Mouse (Mus musculus) olfactory bulb, adult 2 months (tissue): ENCODE results near the gene Rps3a1. TPM values are rescaled to one million over a fixed set of nuclear protein-coding genes. Genes with fewer than 3 reads are reported as not detected.
A peak's percentile ranks its signal among the peaks of the same experiment; 100 is the strongest.

ENCODE experiments used
- H3K27ac ChIP-seq: fragments of 200-500 bp; 2 replicates; pipeline ENCODE4 v1.5.1; 2012; ENCODE audit warnings: low read depth, low read length; ENCODE audit not compliant: insufficient read depth
- H3K4me1 ChIP-seq: fragments of 200-500 bp; 2 replicates; pipeline ENCODE4 v1.6.1; 2012; ENCODE audit warnings: low read length; ENCODE audit not compliant: control insufficient read depth, insufficient read depth
- H3K4me3 ChIP-seq: fragments of 200-500 bp; 2 replicates; pipeline ENCODE4 v1.5.1; 2012; ENCODE audit warnings: mild to moderate bottlenecking, low read depth, low read length, moderate library complexity; ENCODE audit not compliant: insufficient read depth
- CTCF ChIP-seq: fragments of 200-500 bp; IDR thresholded peaks from 2 replicates; pipeline ENCODE4 v1.5.1; 2012; ENCODE audit warnings: low read depth, mild to moderate bottlenecking, low read length, moderate library complexity; ENCODE audit not compliant: insufficient read depth
- POLR2A ChIP-seq: fragments of 200-500 bp; IDR thresholded peaks from 2 replicates; pipeline ENCODE4 v1.6.1; 2012; ENCODE audit warnings: mild to moderate bottlenecking, low read depth, low read length, moderate library complexity; ENCODE audit not compliant: insufficient read depth
- WGBS: fragments of 180-500 bp; shearing (Covaris S2); methylation state at CpG from one replicate; pipeline ENCODE4 v1.1.7; 2018; 5-methylcytosine and 5-hydroxymethylcytosine counted together
- polyA plus RNA-seq: library from polyadenylated mRNA; stranded (reverse); fragments of >200 nt; gene quantifications from 2 replicates; pipeline ENCODE4 v1.2.4, GENCODE M21; 2012; ENCODE audit warnings: low replicate concordance; ENCODE audit not compliant: missing spikeins, insufficient read depth, insufficient read length

Gene Rps3a1
- polyA plus RNA-seq: 790 and 1,303 TPM in 2 replicates

DNA sequence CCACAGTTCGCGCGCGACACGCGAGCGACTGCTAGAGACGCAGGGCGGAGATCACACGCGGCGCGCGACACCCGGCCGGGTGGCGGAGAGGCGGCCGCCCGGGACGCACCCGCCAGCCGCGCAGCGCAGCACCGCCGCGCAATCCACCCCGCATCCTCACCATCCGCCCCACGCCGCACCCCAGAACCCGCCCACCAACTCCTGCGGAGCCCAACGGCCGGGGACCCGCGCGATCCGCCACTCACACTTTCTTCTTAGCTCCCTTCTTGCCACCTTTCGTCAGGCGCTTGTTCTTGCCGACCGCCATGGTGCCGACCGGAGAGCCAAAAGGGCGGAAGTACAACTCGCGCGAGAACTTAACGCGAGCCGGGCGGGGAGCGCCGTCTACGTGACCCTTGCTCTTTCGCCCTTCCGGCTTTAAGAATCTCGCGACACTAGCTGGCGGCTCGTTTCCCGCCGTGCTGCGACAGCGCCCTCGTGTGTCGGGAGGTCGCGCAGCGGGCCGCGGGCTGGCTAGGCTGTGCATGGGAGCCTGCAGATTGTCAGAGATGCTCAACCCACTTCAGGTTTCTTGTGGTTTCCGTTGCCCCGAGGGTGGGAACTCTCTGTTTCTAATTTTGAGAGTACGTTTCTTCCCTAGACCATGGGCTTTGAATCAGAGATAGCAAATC, at the start of gene Rps3a1:
Gene Rps3a1, minus strand, starts transcription at position 440 of the 671 bp plus-strand sequence.
- TF ChIP-seq POLR2A (peak; percentile 83), CTCF (peak; percentile 88)
- Histone ChIP-seq H3K4me3 (peak within 1 kb of the TSS; percentile 88), H3K27ac (peak within 1 kb of the TSS; percentile 65), H3K4me1 (peaks cover 6% of the 10 kb centered on the region)
- under 1% methylated on average over 77 of the region's 77 CpGs for WGBS

DNA sequence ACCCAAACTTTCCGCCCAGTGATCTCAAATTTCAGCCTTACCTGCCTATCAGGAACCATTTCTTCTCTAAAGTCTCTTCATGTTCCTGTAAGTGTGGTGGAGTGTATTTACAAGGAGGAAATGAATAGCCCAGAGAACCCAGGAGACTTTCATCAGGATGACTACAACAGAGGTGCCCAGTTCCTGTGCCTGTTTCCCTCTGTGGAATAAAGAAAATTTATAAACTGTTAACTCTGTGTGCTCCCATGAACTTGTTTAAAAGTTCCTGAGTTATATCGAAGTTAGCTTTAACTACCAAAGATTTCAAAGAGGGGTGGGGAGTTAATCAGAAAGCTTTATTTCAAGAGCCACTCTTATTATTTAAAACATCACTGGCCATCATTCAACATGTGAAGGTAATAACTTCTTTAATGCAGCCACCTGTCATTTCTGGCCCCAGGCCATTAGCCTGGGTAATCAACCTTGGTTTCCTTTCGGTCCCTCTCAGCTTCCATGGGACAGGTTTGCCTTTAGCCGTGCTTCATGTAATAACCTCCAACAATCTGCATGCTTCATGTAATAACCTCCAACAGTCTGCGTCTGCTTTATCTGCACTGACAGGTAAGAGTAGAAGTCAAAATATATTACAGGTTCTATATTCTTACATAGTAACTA, 45.4 kb upstream of the Rps3a1 start:
- no peak overlapping the region for H3K27ac ChIP-seq
- H3K4me3 ChIP-seq: no peak overlapping the region
- TF ChIP-seq CTCF: no peak
- TF ChIP-seq POLR2A: no peak
- WGBS: 85% methylated on average over 5 of the region's 5 CpGs
- no peaks in the 10 kb centered on the region for H3K4me1 ChIP-seq

DNA sequence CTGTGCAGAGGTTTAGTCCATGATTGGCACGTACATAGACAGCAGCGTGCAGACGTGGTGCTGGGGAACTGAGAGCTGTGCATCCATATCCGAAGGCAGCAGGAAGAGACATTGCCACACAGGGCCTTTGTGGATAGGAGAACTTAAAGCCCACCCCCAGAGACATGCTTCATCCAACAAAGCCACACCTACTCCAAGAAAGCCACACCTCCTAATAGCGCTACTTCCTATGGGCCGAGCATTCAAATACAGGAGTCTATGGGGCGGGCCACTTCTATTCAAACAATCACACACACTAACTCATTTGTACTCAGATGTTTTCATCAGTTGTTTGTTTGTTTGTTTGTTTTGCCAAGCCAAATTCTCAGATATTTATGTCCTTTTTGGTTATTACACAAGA, 42.0 kb upstream of the Rps3a1 start:
- Histone ChIP-seq H3K4me1 (no peaks in the 10 kb centered on the region), H3K4me3 (no peak overlapping the region), H3K27ac (no peak overlapping the region)
- 92% methylated on average over 7 of the region's 7 CpGs for WGBS
- TF ChIP-seq CTCF (no peak), POLR2A (no peak)

DNA sequence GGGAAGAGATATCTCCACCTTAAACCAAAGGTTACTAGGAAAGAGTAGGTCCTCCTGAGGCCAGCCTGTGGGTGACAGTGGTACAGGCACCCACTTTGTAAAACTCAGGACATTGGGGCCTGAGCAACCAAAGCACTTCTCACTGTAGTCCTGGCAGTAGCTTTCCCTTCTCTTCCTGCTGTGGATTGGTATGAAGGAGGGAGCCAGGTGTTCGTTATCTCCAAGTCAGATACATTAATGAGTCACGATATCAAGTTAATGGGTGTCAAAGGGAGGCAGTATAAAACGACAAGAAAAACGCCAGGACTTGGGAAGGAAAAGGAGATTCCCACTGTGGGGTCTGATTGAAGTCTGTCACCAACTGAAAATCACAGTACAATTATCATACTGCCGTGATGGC, 38.6 kb upstream of the Rps3a1 start:
- 49% methylated on average over 5 of the region's 5 CpGs for WGBS
- no peak for TF ChIP-seq CTCF
- no peak for TF ChIP-seq POLR2A

DNA sequence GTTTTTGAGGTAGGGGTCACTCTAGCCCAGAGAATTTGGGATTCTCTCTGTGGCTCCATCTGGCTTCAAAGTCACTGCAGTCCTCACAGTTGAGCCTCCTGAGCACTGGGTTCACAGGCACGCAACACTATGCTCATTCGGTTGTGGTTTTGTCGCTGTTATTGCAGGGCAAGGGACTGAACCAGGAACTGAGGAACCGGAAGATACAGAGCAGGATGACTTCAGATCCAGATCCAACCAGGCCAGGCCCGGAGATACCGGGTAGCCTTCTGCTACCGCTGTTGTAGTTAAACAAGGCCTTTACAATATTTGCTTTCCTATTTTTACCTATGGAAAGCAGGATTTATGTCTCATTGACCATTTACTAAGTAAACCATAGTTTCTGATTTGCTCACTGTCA, 37.2 kb upstream of the Rps3a1 start:
- H3K4me3 ChIP-seq: no peak overlapping the region
- H3K27ac ChIP-seq: no peak overlapping the region
- no peaks in the 10 kb centered on the region for H3K4me1 ChIP-seq
- TF ChIP-seq POLR2A: no peak
- no peak for TF ChIP-seq CTCF
- WGBS: 93% methylated on average over 7 of the region's 7 CpGs

More for the DNA sequence above, 38.6 kb upstream of the Rps3a1 start:
- H3K4me1 ChIP-seq: no peaks in the 10 kb centered on the region
- no peak overlapping the region for H3K4me3 ChIP-seq
- no peak overlapping the region for H3K27ac ChIP-seq

DNA sequence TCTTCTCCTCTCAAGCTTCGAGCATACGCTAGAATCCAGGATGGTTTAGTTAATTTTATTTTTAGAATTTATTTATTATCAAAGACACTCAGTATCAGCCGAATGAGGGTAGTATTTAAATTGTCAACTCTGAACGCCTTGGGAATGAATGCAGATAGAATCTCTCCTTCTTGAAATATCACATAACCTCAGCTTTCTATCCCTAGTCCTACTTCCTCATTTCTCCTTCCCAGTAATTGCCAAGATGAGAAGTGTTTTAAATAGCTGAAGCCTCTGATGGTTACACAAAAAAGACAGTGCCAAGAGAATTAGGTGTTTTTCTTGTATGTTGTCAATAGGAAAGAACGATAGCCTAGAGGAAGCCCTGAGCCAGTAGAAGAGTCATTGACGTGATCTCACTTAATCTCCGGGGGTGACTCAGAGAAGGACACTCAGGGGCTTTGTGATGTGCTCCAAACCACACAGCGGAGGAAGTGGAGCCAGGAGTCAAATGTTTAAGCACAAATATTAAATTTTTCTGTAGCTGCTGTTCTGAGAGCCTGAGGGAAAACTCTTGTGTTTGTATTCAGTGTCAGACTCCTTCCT, 26.4 kb upstream of the Rps3a1 start:
- Histone ChIP-seq H3K4me1 (peaks cover 4% of the 10 kb centered on the region), H3K27ac (no peak overlapping the region; the same call in 1 of the 2 replicates), H3K4me3 (no peak overlapping the region)
- 29% methylated on average over 8 of the region's 8 CpGs for WGBS
- TF ChIP-seq POLR2A (no peak), CTCF (no peak)

DNA sequence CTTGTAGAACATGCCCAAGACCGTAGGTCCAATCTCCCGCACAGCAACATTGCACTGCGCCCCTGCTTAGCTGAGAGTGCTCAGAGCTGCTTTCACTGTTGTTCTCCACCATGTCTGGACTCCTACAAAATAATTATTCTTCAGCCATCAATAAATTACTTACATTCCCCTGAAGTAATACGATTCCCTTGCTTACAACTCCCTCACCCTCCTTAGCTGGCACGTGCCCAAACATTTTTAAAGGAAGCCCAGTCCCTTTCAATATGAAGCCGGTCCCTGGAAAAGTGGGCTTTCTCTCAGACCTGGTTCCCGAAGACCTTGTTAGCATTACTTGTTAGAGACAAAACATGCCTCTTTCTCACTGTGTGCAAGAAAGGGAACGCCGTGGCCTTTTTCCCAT, 7.0 kb upstream of the Rps3a1 start:
- no peak for TF ChIP-seq CTCF
- no peak for TF ChIP-seq POLR2A
- Histone ChIP-seq H3K4me1 (no peaks in the 10 kb centered on the region), H3K4me3 (no peak overlapping the region), H3K27ac (no peak overlapping the region)
- WGBS: 54% methylated on average over 9 of the region's 9 CpGs

DNA sequence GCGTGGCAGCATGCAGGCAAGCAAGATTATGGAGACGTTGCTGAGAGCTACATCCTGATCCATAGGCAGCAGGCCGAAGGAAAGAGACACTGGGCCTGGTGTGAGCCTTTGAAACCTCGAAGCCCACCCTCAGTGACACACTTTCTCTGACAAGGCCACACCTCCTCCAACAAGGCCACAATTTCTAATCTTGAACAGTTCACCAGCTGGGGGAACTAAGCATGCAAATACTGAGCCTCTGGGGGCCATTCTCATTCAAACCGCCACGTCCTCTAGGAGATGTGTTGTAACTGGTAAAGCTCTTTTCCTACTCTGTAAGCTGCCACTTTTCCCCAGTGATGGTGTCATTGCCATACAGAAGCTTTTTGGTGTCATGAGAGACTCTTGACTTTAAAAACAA, 6.6 kb upstream of the Rps3a1 start:
- TF ChIP-seq POLR2A (no peak), CTCF (no peak)
- Histone ChIP-seq H3K4me3 (no peak overlapping the region), H3K27ac (no peak overlapping the region), H3K4me1 (no peaks in the 10 kb centered on the region)
- 72% methylated on average over 6 of the region's 6 CpGs for WGBS

DNA sequence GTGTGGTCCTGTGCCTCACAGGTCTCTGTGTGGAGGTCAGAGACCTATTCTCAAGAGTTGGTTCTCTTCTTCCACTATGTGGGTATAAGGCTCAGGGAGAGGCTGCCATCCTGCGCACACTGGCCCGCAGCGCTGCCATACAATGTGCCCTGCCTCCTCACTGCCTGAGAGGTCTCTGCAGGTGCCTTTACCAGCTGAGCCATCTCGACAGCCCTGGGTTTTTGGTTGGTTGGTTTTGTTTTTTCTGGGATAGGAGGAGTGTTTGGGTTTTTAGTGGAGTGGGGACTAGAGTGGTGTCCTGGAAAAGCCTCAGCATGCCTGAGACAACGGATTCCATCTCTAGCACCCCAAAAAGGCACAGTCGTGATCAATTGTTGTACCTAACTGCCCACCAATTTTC, 841 bp upstream of the Rps3a1 start:
- Histone ChIP-seq H3K27ac (0 out of 2 replicates have a peak overlapping the region, but pooled peaks have one; percentile 65), H3K4me1 (peaks cover 6% of the 10 kb centered on the region), H3K4me3 (no peak overlapping the region)
- TF ChIP-seq POLR2A (no peak), CTCF (no peak)
- 69% methylated on average over 6 of the region's 6 CpGs for WGBS
